Mouse (Mus musculus): ENCODE measurements around the gene Tmem236. TPM values are rescaled to one million over a fixed set of nuclear protein-coding genes. Genes with fewer than 3 reads are reported as not detected.

Tmem236 gene
- not detected for polyA plus RNA-seq (2017; shearing (Covaris generic))

GRCm38 (mm10) chr2:14174334-14174733 lies at the start of gene Tmem236:
TSS of gene Tmem236 (plus strand) at chr2:14174523.

GRCm38 (mm10) chr2:14229149-14229548 lies 54.8 kb downstream of the Tmem236 start, which contains the start of gene Mrc1:
TSS of gene Mrc1 (plus strand) at chr2:14229392.

Other genes with a start within 250 kb of the Tmem236 start
- not detected for gene Hacd1, start 118.4 kb upstream of the Tmem236 start, polyA plus RNA-seq (2017; shearing (Covaris generic))
- gene Stam, start 100.4 kb upstream of the Tmem236 start, polyA plus RNA-seq (2017; shearing (Covaris generic)) = 43.1 TPM
- 2.0 TPM for gene Mrc1, start 54.9 kb downstream of the Tmem236 start, polyA plus RNA-seq (2017; shearing (Covaris generic))
- gene Slc39a12, start 213.8 kb downstream of the Tmem236 start, polyA plus RNA-seq (2017; shearing (Covaris generic)) = not detected

Data from activated CD4-positive, CD25-positive, alpha-beta regulatory T cell, adult 9 weeks (primary cell).